Mouse (Mus musculus): ENCODE data around the gene Lmo7.

- no peak for TF ChIP-seq EP300 (IDR thresholded peaks at IDR 0.05; ENCODE audit: low read depth)
- TF ChIP-seq CTCF (IDR thresholded peaks at IDR 0.05; ENCODE audit: low read depth): no peak
These were observed 184.6 kb downstream of the Lmo7 start for GRCm38 (mm10) chr14:101914321-101914720.
